Mouse (Mus musculus): ENCODE measurements around the gene Pafah1b1.

Pafah1b1 gene

GRCm38 (mm10) chr11:74720668-74721067, 3.8 kb downstream of the Pafah1b1 start:
- in situ Hi-C loops (cut with MboI, MseI), result no loop called here

- in situ Hi-C loops (cut with MboI, MseI), result no loop called here
Observed at GRCm38 (mm10) chr11:74715971-74716525, 8.4 kb downstream of the Pafah1b1 start.

GRCm38 (mm10) chr11:74710671-74711070, 13.8 kb downstream of the Pafah1b1 start:
- in situ Hi-C loops (cut with MboI, MseI), result loop anchor here (5.0 kb wide), 1 partner anchor 48 kb away; no protein-coding TSS in a partner anchor

DNA sequence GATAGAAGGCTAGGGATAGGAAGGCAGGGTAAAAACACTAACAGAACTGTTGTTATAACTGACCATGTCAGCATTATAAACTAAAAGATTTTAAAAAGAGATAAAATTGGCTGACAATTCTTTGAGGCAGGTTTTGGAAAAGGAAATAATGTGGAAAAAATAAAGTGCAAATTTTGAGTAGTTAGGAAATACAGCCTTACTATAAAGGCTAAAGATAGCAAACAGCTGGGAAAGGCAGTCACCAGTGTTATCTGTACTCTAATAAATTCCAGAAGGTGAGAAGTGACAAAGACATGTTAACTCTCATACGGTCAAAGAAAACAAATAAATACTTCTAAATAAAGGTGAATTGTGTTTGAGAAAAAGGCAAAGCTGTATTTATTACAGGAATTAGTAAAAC, 15.7 kb downstream of the Pafah1b1 start:
- in situ Hi-C loops (cut with MboI, MseI), result no loop called here

GRCm38 (mm10) chr11:74704068-74704467, 20.4 kb downstream of the Pafah1b1 start:
- in situ Hi-C loops (cut with MboI, MseI), result no loop called here

DNA sequence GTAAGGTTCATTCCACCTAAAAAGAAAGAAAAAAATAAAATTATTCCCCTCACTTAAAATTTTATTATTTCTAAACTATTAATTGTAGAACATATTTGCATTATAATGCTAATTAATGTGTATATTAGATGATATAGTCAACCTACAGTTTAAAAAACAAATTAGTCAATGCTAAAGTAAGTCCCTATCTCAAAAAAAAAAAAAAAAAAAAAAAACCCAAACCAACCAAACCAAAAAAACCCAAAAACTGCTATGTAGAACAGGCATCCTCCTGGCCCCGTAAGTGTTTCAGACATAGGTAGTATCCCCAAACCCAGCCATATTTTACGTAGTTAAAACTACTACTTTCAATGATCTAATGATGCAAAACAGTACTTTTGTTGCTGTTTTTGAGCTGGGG, 25.0 kb downstream of the Pafah1b1 start:
- in situ Hi-C loops (cut with MboI, MseI), result no loop called here

- in situ Hi-C loops (cut with MboI, MseI), result no loop called here
Observed at GRCm38 (mm10) chr11:74692151-74692550, 32.3 kb downstream of the Pafah1b1 start.

DNA sequence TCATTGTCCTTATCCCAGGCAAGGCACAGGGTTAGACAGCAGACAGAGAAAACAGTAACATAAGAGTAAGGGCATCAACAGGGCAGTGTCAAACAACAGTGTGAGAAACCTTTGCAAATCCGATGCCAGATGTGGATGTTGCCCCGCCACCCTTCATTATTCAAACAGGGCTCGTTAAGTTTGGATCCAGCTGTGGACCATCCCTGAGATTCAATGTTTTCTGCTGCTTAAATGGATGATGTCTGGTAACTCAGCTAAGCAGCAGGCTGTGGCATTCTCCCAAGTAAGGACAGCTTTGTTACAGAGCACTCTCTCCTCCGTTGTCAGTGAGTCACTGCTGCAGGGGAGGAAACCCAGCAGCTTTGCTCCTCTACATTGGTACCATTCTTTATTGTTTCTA, 49.3 kb downstream of the Pafah1b1 start:
- in situ Hi-C loops (cut with MboI, MseI), result no loop called here

GRCm38 (mm10) chr11:74674713-74675112, 49.8 kb downstream of the Pafah1b1 start:
- in situ Hi-C loops (cut with MboI, MseI), result no loop called here

DNA sequence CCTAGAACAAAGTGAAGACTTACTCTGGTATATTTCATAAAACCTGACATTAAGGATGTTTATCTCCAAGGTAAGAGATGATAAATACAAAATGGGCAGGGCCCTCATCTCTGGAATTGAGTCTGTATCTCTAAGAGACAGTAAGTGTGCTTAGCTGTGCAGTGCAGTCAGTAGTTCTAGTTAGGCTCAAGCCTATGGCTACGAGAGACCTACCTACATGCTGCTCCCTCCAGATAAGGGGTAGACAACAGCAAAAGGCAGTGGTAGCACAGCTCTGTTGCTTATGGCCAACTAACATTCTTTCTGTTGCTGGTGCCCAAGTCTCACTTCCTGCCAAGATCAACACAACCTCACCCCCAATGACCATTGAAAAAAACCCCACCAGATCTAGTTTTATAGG, 50.9 kb downstream of the Pafah1b1 start:
- in situ Hi-C loops (cut with MboI, MseI), result no loop called here

DNA sequence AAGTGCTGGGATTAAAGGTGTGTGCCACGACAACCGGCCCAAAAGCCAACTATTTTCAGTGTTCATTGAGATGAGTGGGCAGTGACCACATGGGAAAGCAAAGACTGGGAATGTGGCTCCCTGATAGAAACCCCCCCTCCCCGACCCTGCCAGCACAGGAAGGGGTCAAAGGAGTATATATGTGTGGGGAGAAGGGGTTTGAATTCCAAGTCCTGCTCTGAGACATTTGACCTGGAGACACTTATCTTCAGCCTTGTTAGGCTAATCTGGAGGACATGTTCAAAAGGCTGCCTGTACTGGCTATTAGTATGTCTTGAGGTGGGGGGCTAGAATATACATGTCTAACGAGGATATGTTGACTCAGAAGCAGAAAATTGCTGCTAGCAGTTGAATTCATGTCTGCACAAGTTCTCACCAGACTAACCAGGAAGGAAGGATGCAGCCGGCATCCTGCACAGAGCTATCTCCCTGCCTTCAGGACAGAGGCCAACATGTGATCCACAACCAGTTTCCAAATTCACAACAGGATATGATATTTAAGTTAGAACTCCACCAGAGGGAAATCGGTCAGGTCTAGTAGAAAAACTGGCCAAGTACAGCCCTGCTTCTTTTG, 51.5 kb downstream of the Pafah1b1 start:
- in situ Hi-C loops (cut with MboI, MseI), result no loop called here

- in situ Hi-C loops (cut with MboI, MseI), result no loop called here
Observed at GRCm38 (mm10) chr11:74671839-74672238, 52.6 kb downstream of the Pafah1b1 start.

DNA sequence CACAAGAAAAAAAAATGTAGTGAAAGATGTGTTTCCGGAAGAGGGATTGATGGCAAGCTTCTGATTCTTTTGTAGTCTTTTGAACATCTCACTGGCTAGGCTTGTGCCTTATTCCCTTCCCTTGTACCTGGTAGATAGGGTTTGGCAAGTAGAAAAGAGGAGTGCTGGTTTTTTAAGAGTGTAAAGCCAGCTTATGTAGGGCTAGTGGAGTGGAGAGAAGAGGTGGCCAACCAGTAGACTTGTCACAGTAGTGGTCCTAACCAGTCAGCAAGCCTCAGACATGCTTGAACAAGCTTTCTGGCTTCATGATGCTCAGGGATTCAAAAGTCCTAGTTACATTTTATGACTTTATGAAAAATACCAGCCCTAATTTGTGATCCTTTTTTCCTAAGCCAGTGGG, 53.5 kb downstream of the Pafah1b1 start:
- in situ Hi-C loops (cut with MboI, MseI), result no loop called here

DNA sequence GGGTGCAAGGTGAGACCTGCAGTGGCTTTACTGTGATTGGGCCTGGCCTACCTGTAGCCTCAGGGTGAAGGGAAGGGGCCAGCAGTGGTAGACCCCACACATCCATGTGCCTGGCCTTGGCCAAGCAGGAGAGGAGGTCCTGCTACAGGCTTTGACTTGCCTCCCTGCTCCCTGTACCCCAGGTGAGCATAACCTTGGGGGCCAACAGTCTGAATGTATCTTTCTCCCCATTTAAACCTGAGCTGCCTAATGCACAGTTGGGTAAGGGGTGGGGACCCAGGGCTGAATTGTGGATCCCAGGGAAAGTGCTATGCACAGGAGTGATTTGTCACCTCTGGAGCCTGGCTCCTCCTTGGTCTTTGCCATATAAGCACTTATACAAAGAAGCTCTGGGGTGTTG, 54.3 kb downstream of the Pafah1b1 start:
- in situ Hi-C loops (cut with MboI, MseI), result no loop called here

DNA sequence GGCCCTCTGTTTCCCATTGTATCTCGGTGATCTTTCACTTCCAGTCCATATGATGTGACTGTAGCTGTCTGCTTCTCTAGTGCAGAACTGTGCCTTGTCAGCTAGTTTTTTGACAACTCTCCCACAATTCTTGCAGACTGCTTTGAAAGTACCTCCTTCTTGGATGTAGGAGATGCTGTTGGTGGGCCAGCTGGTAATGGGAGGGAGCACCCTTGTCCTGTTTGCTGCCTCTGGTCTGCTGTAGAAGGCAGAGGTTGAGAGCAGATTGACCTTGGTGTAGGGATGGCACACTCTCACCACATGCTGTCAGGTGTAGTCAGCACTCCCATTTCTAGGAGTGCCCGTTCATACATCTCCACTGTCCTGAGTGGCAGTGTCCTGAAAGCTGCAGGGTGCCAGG, 55.5 kb downstream of the Pafah1b1 start:
- in situ Hi-C loops (cut with MboI, MseI), result no loop called here

- in situ Hi-C loops (cut with MboI, MseI), result no loop called here
Observed at GRCm38 (mm10) chr11:74668466-74668865, 56.0 kb downstream of the Pafah1b1 start.

- in situ Hi-C loops (cut with MboI, MseI), result no loop called here
Observed at GRCm38 (mm10) chr11:74667582-74668010, 56.9 kb downstream of the Pafah1b1 start.

- in situ Hi-C loops (cut with MboI, MseI), result no loop called here
Observed at GRCm38 (mm10) chr11:74666776-74667581, 57.5 kb downstream of the Pafah1b1 start.

- in situ Hi-C loops (cut with MboI, MseI), result no loop called here
Observed at GRCm38 (mm10) chr11:74666284-74666652, 58.2 kb downstream of the Pafah1b1 start.

GRCm38 (mm10) chr11:74665631-74666283, 58.7 kb downstream of the Pafah1b1 start:
- in situ Hi-C loops (cut with MboI, MseI), result no loop called here

- in situ Hi-C loops (cut with MboI, MseI), result loop anchor here (5.0 kb wide), 1 partner anchor 47 kb away; no protein-coding TSS in a partner anchor
Observed at GRCm38 (mm10) chr11:74664906-74665305, 59.6 kb downstream of the Pafah1b1 start.

DNA sequence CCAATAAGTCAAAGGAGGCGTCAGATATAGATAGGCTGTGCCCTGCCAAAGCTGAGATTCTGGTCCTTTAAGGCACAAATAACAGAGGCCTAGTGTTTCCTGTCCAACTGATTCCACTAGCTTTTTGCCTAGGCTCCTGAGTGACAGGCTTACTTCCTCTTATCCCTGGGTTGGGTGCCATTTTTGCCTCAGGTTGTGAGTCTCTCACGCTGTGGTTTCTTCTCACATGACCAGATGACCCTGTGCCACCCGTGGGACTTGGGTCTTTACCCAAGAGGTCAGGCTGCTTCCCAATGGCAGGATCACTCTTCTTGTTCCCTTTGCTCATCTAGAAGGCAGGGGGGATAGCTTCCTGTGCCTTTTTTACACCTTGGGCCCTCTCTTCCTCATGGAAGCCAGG, 60.2 kb downstream of the Pafah1b1 start:
- in situ Hi-C loops (cut with MboI, MseI), result loop anchor here (5.0 kb wide), 1 partner anchor 48 kb away; no protein-coding TSS in a partner anchor

Measured in regulatory T cell (primary cell).